Mouse (Mus musculus): ENCODE data around the gene Syf2.
"Not testable (repeated sequence)": the region's sequence is repeated elsewhere in the genome, so short reads cannot be mapped to it uniquely, and the experiment has no call there.

Gene Syf2

DNA sequence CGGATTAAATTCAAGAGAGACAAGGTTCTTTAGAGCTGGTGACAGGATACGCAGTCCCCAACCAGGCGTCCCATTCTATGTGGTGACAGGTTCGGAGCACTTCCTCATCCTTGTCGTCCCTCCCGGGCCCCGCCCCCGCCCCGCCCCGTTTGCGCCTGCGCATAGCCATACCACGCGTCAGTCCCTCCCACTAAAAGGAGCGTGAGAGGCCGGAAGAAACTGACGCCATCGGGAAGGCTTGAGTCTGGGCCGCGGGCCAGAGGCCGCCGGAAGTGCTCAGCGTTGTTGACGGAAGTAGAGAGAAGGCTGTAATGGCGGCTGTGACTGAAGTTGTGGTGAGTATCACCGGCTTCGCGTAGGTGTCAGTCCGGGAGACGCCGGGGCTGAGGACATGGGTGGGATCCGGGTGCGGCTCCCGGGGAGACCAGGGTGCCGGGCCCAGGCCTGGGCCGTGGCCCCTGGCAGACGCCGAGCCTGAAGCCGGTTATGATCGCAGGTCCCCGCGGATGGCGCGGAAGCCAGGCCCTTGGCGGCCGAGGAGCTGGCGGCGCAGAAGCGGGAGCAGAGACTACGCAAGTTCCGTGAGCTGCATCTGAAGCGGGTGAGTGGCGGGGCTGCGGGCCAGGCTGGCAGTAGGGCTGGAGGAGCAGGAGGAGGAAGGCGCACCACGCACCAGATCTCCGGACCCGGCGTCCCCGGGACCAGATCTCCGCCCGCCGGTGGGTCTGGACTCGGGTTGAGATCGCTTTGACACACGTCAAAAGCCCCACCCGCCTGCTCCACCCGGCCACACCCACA is at the start of gene Syf2:
TSS of gene Syf2 (plus strand) at position 215 of the 798 bp plus-strand sequence.
- DNase-seq, result peak; percentile 98

- DNase-seq, result peak; percentile 50
Observed at GRCm38 (mm10) chr4:134883266-134883665, 47.4 kb upstream of the Syf2 start.

DNA sequence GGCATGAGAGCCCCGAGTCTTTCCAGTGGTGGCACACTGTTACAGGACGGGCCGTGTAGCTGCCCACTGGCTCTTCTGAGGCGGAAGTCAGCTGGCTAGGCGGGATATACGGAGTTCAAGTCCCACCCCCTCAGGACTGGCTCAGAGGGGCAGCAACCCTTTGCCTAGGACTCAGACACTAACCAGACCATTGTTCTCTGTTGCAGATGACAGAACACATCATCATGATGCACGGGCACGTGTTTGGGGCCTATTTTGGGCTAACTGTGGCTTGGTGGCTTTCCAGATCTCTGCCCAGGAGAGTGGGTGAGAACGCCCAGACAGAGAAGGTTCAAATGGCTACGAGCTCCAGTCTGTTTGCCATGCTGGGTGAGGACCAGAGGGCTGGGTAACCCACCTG is 46.9 kb upstream of the Syf2 start:
- DNase-seq, result no peak

GRCm38 (mm10) chr4:134884364-134884763 is 46.3 kb upstream of the Syf2 start:
- no peak for DNase-seq

- DNase-seq, result peak; percentile 77
Observed at GRCm38 (mm10) chr4:134892096-134892495, 38.6 kb upstream of the Syf2 start.

- DNase-seq, result no peak
Observed at GRCm38 (mm10) chr4:134897256-134897655, 33.4 kb upstream of the Syf2 start.

DNA sequence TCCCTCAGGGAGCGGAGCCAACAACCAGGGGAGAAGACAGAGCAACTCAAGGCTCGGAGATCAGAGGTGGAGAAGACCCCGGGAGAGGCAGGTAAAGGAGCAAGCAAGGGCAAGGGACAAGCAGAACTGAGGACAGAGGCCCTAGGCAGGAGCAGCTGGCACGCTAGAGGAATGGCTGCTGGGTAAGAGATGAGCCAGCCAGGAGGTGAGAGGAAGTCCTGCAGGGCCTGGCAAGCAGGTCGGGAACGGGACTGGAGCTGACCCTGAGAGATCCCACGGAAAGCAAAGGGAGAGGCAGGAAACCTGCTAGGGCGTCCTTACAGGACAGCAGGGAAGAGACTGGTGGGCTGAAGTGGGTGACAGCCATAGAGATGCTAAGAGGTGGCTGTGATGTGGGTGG is 29.6 kb upstream of the Syf2 start:
- no peak for DNase-seq

DNA sequence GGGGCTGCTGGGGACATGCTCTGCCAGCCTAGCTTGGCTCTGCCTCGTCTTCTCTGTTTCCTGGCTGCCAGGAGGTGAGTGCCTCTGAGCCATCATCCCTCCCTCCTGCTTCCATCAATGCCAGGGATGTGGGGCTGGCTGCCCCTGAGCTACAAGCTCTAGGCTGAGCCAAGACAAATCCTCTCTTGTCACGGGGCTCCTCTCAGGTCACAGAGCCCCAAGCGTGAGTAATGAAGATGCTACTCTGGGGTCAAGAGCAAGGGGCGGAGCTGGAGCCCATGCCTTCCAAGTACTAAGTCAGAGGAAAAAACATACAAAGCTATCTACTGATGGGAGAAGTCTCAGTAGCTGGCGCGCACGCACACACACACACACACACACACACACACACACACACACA is 27.7 kb upstream of the Syf2 start:
- DNase-seq, result no peak

DNA sequence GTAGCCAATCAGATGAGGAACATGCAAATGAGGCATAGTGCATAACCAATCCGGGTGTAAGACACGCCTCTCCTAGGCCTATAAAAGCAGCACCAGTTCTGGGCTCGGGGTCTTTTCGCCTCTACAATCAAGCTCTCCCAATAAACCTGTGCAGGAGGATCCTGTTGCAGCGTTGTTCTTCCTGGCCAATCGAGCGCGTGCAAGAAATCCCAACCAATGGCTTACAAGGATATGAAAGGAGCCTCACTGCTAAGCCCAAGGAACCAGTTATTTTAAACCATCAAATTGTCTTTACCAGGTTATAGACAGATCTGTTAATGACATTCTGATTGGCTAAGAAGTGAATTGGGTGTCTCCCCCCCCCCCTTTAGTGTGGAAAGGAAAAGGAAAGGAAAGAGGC is 19.3 kb upstream of the Syf2 start:
- DNase-seq, result not testable (repeated sequence)

- peak; percentile 85 for DNase-seq
Observed at GRCm38 (mm10) chr4:134913413-134913812, 17.3 kb upstream of the Syf2 start.

DNA sequence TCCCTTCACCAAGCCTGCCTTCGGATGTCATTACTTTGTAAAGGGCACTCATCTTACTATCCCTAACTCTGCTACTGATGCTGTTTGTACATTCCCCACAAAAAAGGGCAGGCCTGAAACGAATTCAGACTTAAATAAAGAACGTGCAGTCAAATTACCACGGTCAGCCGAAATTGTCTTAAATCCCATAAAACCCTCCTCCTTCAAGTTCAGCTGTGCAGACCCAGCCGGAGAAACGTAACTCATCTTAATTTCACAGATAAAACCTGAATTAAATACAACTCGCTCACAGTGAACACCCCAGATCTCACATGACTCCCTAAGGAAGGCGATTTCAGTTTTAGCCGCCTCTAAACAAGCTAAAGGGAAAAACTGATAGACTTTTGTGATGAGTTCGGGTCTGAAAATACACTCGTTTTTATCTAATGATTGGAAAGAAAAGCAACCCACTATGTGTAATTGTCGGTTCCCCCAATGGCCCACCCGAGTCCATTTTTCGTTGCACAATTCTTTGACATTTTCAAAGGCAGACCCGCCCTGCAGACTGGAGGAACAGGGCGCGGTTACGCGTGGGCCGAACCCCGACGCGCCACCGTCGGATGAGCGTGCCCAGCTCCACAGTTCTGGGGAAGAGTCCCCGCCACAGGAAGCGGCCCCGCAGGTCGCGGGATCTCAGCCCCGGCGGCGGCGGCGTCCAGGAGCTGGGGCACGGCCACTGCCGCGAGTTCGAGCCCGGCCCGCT is 16.4 kb upstream of the Syf2 start:
- DNase-seq, result no peak

DNA sequence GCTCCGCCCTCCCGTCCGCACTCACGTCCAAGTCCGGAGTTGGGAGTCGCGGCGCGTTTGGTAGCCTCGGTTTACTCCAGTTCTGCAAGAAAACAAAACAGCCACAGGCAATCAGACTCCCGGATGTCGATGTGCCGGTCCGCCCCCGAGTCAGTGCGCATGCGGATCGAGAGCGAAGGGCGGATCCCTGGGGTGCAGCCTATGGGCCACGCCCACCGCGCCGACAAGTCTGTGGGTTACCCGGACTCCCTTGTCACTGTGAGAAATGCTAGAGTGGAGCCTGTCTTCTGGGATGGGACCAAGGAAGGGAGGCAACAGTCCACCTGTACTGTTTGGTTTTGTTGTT is 15.9 kb upstream of the Syf2 start, which contains the start of gene Tmem50a:
TSS of gene Tmem50a (minus strand) at position 161 of the 346 bp plus-strand sequence.
- peak; percentile 97 for DNase-seq

GRCm38 (mm10) chr4:134915223-134916050 is 15.3 kb upstream of the Syf2 start:
- DNase-seq, result no peak

- DNase-seq, result no peak
Observed at GRCm38 (mm10) chr4:134917194-134917593, 13.5 kb upstream of the Syf2 start.

DNA sequence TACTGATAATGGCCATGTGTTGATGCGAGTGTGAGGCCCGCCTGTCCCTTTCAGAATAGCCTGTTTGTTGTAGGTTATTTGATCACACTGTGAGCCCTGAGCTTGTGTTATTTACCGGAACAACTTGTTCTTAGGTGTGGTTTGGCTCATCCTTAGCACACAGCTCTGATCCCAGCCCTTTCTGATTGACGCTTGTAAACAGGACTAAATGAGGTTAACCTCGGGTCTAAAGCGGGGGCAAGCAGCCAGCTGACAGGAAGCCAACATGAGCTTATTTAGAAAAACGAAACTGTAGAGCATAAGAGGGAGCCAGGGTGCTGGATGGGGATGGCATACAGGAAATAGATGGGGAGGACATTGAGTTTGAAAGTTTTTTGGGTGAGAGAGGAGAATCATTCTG is 12.3 kb upstream of the Syf2 start:
- DNase-seq, result peak; percentile 75

DNA sequence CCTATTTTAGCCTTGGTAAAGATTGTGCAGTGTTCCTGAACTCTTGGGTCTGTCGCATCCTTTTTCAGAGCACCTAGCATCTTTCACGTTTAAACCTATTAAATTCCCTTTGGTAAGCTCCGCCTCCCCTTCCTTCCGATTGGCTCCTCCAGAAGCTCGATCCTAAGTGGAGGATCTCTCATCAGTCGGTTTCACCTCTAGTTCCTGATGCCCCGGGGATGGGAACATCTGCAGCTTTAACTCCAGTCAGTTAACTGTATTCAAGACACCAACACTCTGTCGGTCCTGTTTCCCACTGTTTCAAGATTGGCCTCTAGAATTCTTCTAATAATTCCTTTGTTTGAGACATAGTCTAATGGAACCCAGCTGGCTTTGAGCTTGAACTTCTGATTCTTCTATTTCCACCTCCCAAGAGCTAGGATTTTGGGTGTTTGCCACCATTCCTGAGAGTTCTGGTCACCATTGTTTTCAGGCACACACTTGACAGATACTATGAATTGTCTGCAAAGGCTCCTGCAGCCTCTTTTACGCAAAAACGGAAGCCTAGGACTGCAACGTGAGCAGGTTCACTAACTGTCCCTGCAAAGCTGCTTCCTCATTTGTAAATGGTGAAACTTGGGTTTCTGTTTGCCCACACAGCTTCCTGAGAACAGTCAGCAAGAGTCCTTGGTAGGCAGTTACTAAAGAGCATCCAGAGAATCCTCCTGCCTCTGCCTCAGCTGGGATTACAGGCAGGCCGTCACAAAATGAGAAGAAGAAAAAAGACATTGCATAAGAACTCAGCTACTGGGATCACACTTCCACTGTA is 10.8 kb upstream of the Syf2 start:
- no peak for DNase-seq

- DNase-seq, result no peak
Observed at GRCm38 (mm10) chr4:134920631-134921030, 10.1 kb upstream of the Syf2 start.

DNA sequence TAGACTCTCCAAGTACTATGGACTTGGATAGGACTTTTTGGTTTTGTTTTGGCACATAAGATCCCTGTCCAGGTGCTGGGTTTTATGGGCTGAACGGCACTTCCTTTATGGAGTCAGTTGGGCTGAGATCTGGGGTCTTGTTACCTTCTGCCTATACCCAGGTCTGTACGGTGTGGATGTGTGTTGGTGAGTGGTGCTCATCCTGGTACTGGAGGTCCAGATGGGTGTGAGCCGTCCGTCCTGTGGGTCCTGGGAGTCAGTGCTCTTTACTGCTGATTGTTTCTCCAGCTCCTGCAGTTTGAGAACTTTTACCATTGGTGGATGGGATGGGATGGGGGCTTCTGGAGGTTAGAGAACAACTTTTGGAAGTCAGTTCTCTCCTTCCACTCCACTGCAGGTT is 9.0 kb upstream of the Syf2 start:
- no peak for DNase-seq

DNA sequence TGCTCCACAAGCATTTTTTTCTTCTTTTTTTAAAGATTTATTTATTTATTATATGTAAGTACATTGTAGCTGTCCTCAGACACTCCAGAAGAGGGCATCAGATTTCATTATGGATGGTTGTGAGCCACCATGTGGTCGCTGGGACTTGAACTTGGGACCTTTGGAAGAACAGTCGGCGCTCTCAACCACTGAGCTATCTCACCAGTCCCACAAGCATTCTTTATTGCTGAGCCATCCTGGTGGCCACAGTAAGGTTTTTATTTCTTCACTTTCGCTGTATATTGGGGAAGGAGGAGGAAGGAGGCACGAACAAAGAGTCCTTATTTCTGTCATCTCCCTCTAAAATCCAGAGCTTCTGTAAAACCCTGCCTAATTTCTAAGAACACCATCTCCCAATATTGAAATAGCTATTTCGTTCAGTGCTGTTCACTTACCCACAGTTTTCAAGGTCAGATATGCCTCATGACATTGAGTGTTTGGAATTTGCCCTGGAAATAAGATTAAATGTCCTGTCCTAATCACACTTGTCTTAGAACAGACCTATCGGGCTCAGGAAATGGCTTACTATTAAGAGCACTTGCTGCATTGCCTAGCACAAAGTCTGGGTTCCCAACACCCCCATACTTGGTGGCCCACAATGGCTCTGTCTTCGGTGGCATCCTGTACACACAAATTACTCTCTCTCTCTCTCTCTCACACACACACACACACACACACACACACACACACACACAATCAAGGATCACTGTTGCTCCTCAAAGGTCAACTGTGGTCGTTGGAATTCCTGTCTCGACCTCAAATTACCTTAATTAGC is 8.4 kb upstream of the Syf2 start:
- DNase-seq, result no peak

GRCm38 (mm10) chr4:134922925-134923244 is 7.8 kb upstream of the Syf2 start:
- DNase-seq, result peak; percentile 88

DNA sequence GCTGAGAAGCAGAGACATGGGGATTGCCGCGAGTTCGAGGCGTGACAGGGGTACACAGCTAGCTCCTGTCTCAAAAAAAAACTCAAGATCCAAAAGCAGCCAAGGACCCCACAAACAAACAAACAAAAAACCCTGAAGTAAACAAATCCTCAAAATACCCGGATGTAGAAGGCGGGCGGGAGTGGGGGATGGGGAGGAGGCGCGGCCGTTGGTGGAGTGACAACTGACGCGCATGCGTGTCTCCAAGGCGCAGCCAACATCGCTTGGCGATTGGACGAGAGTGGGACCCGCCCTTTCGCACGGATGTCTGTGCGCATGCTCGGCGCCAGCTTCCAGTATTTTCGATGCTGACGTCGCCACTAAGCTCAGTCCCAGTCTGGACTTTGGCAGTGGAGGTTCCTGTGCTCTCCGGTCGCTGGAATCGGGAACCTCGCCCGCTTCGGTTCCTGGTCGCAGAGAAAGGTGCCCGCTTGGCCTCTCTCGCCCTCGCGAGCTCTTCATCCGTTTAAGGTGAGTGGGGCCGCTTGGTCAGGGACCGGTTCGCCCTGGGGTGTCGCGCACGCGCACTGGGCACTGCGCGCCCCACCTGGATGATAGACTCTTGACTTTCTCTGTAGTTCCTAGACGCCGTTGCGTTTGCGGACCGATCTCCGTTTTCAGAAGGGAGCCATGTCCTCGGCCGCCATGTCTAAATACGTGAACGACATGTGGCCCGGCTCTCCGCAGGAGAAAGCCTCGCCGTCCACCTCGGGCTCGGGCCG is 7.3 kb upstream of the Syf2 start, which contains the start of gene Rsrp1:
TSS of gene Rsrp1 (plus strand) at position 335 of the 761 bp plus-strand sequence.
- peak; percentile 99 for DNase-seq
